Mouse (Mus musculus): ENCODE results near the gene Edem2. TPM values are rescaled to one million over a fixed set of nuclear protein-coding genes. Genes with fewer than 3 reads are reported as not detected.

Gene Edem2
- polyA plus RNA-seq, 1 experiment from 2014 or later: 34.0 TPM

- Histone ChIP-seq H3K27ac (replicated peaks) (no peak overlapping the region), H3K9me3 (replicated peaks) (no peaks in the 10 kb centered on the region), H3K27me3 (ENCODE audit: low read depth, poor library complexity, severe bottlenecking) (no peaks in the 10 kb centered on the region), H3K4me3 (no peak overlapping the region), H3K4me1 (peaks cover 15% of the 10 kb centered on the region), H3K36me3 (no peaks in the 10 kb centered on the region)
- WGBS: 73% methylated on average over 2 of the region's 2 CpGs
- no peak for DNase-seq (ENCODE audit: low spot score)
Observed at GRCm38 (mm10) chr2:155694564-155694963, 34.7 kb downstream of the Edem2 start.

GRCm38 (mm10) chr2:155693136-155693535 lies 36.1 kb downstream of the Edem2 start:
- H3K27ac ChIP-seq (replicated peaks): no peak overlapping the region
- H3K27me3 ChIP-seq (ENCODE audit: low read depth, poor library complexity, severe bottlenecking): no peaks in the 10 kb centered on the region
- H3K4me1 ChIP-seq: peaks cover 15% of the 10 kb centered on the region
- H3K9me3 ChIP-seq (replicated peaks): no peaks in the 10 kb centered on the region
- H3K4me3 ChIP-seq: no peak overlapping the region
- DNase-seq (ENCODE audit: low spot score): no peak
- WGBS: 81% methylated on average over 4 of the region's 4 CpGs
- no peaks in the 10 kb centered on the region for H3K36me3 ChIP-seq

GRCm38 (mm10) chr2:155691723-155692493 lies 37.4 kb downstream of the Edem2 start, which contains the start of gene Trpc4ap:
TSS of gene Trpc4ap (minus strand) at chr2:155692384.
- Histone ChIP-seq H3K9me3 (replicated peaks) (no peaks in the 10 kb centered on the region), H3K4me3 (peak within 1 kb of the TSS; percentile 88), H3K4me1 (peaks cover 15% of the 10 kb centered on the region), H3K27ac (replicated peaks) (peak within 1 kb of the TSS; percentile 94), H3K36me3 (peaks cover 10% of the 10 kb centered on the region; the same call in 1 of the 2 replicates), H3K27me3 (ENCODE audit: low read depth, poor library complexity, severe bottlenecking) (no peaks in the 10 kb centered on the region)
- under 1% methylated on average over 72 of the region's 72 CpGs for WGBS
- peak; percentile 97 for DNase-seq (ENCODE audit: low spot score)

- H3K27ac ChIP-seq (replicated peaks): peak overlapping the region; percentile 94
Observed at GRCm38 (mm10) chr2:155691336-155691722, 37.9 kb downstream of the Edem2 start.

GRCm38 (mm10) chr2:155689211-155689610 lies 40.1 kb downstream of the Edem2 start:
- peaks cover 16% of the 10 kb centered on the region for H3K36me3 ChIP-seq
- H3K9me3 ChIP-seq (replicated peaks): no peaks in the 10 kb centered on the region
- H3K27me3 ChIP-seq (ENCODE audit: low read depth, poor library complexity, severe bottlenecking): no peaks in the 10 kb centered on the region
- 83% methylated on average over 4 of the region's 4 CpGs for WGBS
- no peak overlapping the region for H3K27ac ChIP-seq (replicated peaks)
- H3K4me1 ChIP-seq: peaks cover 15% of the 10 kb centered on the region
- no peak for DNase-seq (ENCODE audit: low spot score)
- H3K4me3 ChIP-seq: no peak overlapping the region

More at GRCm38 (mm10) chr2:155691336-155691722, 37.9 kb downstream of the Edem2 start:
- H3K4me3 ChIP-seq: peak overlapping the region; percentile 88
- no peaks in the 10 kb centered on the region for H3K27me3 ChIP-seq (ENCODE audit: low read depth, poor library complexity, severe bottlenecking)
- no peak for DNase-seq (ENCODE audit: low spot score)
- no peaks in the 10 kb centered on the region for H3K9me3 ChIP-seq (replicated peaks)
- peaks cover 10% of the 10 kb centered on the region; the same call in 1 of the 2 replicates for H3K36me3 ChIP-seq
- H3K4me1 ChIP-seq: peaks cover 15% of the 10 kb centered on the region
- WGBS: 9% methylated on average over 8 of the region's 8 CpGs

GRCm38 (mm10) chr2:155687746-155688145 lies 41.5 kb downstream of the Edem2 start:
- Histone ChIP-seq H3K4me1 (peaks cover 15% of the 10 kb centered on the region), H3K27ac (replicated peaks) (no peak overlapping the region), H3K4me3 (no peak overlapping the region), H3K9me3 (replicated peaks) (no peaks in the 10 kb centered on the region), H3K36me3 (peaks cover 16% of the 10 kb centered on the region), H3K27me3 (ENCODE audit: low read depth, poor library complexity, severe bottlenecking) (no peaks in the 10 kb centered on the region)
- no peak for DNase-seq (ENCODE audit: low spot score)
- 94% methylated on average over 11 of the region's 11 CpGs for WGBS

GRCm38 (mm10) chr2:155686572-155686971 lies 42.7 kb downstream of the Edem2 start:
- WGBS: 86% methylated on average over 5 of the region's 5 CpGs
- H3K9me3 ChIP-seq (replicated peaks): no peaks in the 10 kb centered on the region
- no peak overlapping the region for H3K4me3 ChIP-seq
- H3K4me1 ChIP-seq: peaks cover 15% of the 10 kb centered on the region
- H3K36me3 ChIP-seq: peaks cover 16% of the 10 kb centered on the region
- H3K27me3 ChIP-seq (ENCODE audit: low read depth, poor library complexity, severe bottlenecking): no peaks in the 10 kb centered on the region
- DNase-seq (ENCODE audit: low spot score): no peak
- no peak overlapping the region for H3K27ac ChIP-seq (replicated peaks)

- H3K4me1 ChIP-seq: 0 out of 2 replicates have a peak, but pooled peaks cover 2% of the 10 kb centered on the region
- H3K27ac ChIP-seq (replicated peaks): no peak overlapping the region
- no peaks in the 10 kb centered on the region for H3K9me3 ChIP-seq (replicated peaks)
- H3K4me3 ChIP-seq: no peak overlapping the region
- peaks cover 16% of the 10 kb centered on the region for H3K36me3 ChIP-seq
- no peaks in the 10 kb centered on the region for H3K27me3 ChIP-seq (ENCODE audit: low read depth, poor library complexity, severe bottlenecking)
- WGBS: 93% methylated on average over 5 of the region's 5 CpGs
- DNase-seq (ENCODE audit: low spot score): no peak
Observed at GRCm38 (mm10) chr2:155683821-155684220, 45.5 kb downstream of the Edem2 start.

- Histone ChIP-seq H3K36me3 (peaks cover 16% of the 10 kb centered on the region), H3K27ac (replicated peaks) (no peak overlapping the region), H3K27me3 (ENCODE audit: low read depth, poor library complexity, severe bottlenecking) (no peaks in the 10 kb centered on the region), H3K4me1 (0 out of 2 replicates have a peak, but pooled peaks cover 2% of the 10 kb centered on the region), H3K4me3 (no peak overlapping the region), H3K9me3 (replicated peaks) (no peaks in the 10 kb centered on the region)
- 67% methylated on average over 3 of the region's 3 CpGs for WGBS
- no peak for DNase-seq (ENCODE audit: low spot score)
Observed at GRCm38 (mm10) chr2:155683137-155683536, 46.1 kb downstream of the Edem2 start.

- 92% methylated on average over 2 of the region's 2 CpGs for WGBS
- Histone ChIP-seq H3K27ac (replicated peaks) (no peak overlapping the region), H3K36me3 (peaks cover 6% of the 10 kb centered on the region; the same call in 1 of the 2 replicates), H3K27me3 (ENCODE audit: low read depth, poor library complexity, severe bottlenecking) (no peaks in the 10 kb centered on the region), H3K4me3 (no peak overlapping the region), H3K9me3 (replicated peaks) (no peaks in the 10 kb centered on the region), H3K4me1 (0 out of 2 replicates have a peak, but pooled peaks cover 2% of the 10 kb centered on the region)
- DNase-seq (ENCODE audit: low spot score): no peak
Observed at GRCm38 (mm10) chr2:155681874-155682273, 47.4 kb downstream of the Edem2 start.

- WGBS: 92% methylated on average over 8 of the region's 8 CpGs
- no peak overlapping the region for H3K27ac ChIP-seq (replicated peaks)
- H3K9me3 ChIP-seq (replicated peaks): no peaks in the 10 kb centered on the region
- peaks cover 6% of the 10 kb centered on the region; the same call in 1 of the 2 replicates for H3K36me3 ChIP-seq
- no peak for DNase-seq (ENCODE audit: low spot score)
- H3K27me3 ChIP-seq (ENCODE audit: low read depth, poor library complexity, severe bottlenecking): no peaks in the 10 kb centered on the region
- H3K4me3 ChIP-seq: no peak overlapping the region
- H3K4me1 ChIP-seq: 0 out of 2 replicates have a peak, but pooled peaks cover 2% of the 10 kb centered on the region
Observed at GRCm38 (mm10) chr2:155681194-155681593, 48.1 kb downstream of the Edem2 start.

GRCm38 (mm10) chr2:155680591-155680990 lies 48.7 kb downstream of the Edem2 start:
- no peaks in the 10 kb centered on the region for H3K27me3 ChIP-seq (ENCODE audit: low read depth, poor library complexity, severe bottlenecking)
- H3K27ac ChIP-seq (replicated peaks): no peak overlapping the region
- H3K4me1 ChIP-seq: 0 out of 2 replicates have a peak, but pooled peaks cover 2% of the 10 kb centered on the region
- H3K9me3 ChIP-seq (replicated peaks): no peaks in the 10 kb centered on the region
- no peak for DNase-seq (ENCODE audit: low spot score)
- H3K36me3 ChIP-seq: peaks cover 3% of the 10 kb centered on the region; the same call in 1 of the 2 replicates
- no peak overlapping the region for H3K4me3 ChIP-seq
- 86% methylated on average over 5 of the region's 5 CpGs for WGBS

- no peak for DNase-seq (ENCODE audit: low spot score)
- no peaks in the 10 kb centered on the region for H3K9me3 ChIP-seq (replicated peaks)
- 0 out of 2 replicates have a peak, but pooled peaks cover 2% of the 10 kb centered on the region for H3K4me1 ChIP-seq
- H3K27me3 ChIP-seq (ENCODE audit: low read depth, poor library complexity, severe bottlenecking): no peaks in the 10 kb centered on the region
- H3K36me3 ChIP-seq: no peaks in the 10 kb centered on the region
- H3K27ac ChIP-seq (replicated peaks): no peak overlapping the region
- no peak overlapping the region for H3K4me3 ChIP-seq
- WGBS: 92% methylated on average over 4 of the region's 4 CpGs
Observed at GRCm38 (mm10) chr2:155679586-155680110, 49.6 kb downstream of the Edem2 start.
